Mouse (Mus musculus) right cerebral cortex, postnatal 14 days (tissue): ENCODE data around the gene Rhox4e.
"Not testable (repeated sequence)": the region's sequence is repeated elsewhere in the genome, so short reads cannot be mapped to it uniquely, and the experiment has no call there.

Source experiments
- DNase-seq: peaks from one replicate; pipeline ENCODE4 v3.0.0; 2022

Rhox4e gene

DNA sequence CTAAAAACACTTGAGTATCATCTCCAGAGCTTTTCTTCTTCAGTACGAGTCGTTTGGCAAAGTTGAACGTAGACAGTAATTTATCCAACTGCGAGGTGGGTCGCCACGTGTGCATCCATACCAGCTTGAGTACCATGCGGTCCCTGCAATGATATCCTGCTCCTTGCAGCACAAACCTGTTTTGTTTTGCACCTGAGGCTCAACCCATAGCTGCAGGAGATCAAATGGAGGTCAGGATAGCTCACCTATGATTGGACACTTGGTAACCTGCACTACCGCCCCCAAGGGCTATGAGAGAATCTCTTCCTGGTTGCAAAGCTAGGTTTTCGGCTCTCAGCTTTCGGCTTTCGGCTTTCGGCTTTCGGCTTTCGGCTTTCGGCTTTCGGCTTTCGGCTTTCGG, at the start of gene Rhox4e:
Gene Rhox4e, plus strand, starts transcription at position 301 of the 400 bp plus-strand sequence.
- not testable (repeated sequence) for DNase-seq

GRCm38 (mm10) chrX:37514059-37514458, 43.2 kb upstream of the Rhox4e start, which contains the start of gene Rhox4d:
TSS of gene Rhox4d (plus strand) at chrX:37514359.
- DNase-seq, result not testable (repeated sequence)

- not testable (repeated sequence) for DNase-seq
Observed at GRCm38 (mm10) chrX:37530152-37530551, 27.1 kb upstream of the Rhox4e start, which contains the start of gene Rhox2e. TSS of gene Rhox2e (plus strand) at chrX:37530452.

DNA sequence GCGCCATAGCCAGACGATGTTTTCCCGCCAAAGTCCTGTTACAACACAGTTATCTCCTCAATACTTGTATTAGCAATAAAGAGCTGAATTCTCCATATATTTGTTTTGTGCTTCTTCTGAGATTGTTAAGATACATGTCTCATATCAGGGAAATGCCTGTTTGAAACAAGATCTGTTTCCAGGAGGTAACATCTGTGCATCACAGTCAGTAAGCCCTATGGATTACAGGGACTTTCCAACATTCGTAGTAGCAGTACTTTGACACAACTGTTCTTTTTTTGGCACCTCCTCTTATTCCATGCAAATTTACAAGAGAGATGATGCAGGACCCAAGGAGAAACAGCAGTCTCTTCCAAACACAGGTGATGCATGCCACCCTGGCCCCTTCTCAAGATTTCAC, 15.5 kb upstream of the Rhox4e start, which contains the start of gene Rhox3e:
Gene Rhox3e, plus strand, starts transcription at position 301 of the 400 bp plus-strand sequence.
- DNase-seq, result not testable (repeated sequence)

DNA sequence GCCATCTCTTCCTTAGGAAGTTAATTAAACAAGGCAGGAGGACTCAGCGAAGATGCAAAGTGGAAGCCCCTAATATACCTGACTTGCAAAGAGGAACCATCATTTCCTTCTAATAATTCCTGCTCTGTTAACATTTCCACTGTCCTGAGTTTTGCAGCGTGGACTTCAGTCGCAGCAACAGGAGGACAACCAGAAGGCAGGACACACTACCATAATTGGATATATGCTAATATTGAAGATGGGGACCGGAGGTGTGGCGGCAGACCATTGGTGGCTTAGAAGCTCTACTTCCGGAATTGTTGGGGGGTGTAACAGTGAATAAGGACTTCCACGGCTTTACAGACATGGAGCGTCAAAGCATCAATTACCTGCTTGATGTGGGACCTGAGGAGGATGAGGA, 13.9 kb downstream of the Rhox4e start, which contains the start of gene Rhox2f:
Gene Rhox2f, plus strand, starts transcription at position 301 of the 400 bp plus-strand sequence.
- not testable (repeated sequence) for DNase-seq

DNA sequence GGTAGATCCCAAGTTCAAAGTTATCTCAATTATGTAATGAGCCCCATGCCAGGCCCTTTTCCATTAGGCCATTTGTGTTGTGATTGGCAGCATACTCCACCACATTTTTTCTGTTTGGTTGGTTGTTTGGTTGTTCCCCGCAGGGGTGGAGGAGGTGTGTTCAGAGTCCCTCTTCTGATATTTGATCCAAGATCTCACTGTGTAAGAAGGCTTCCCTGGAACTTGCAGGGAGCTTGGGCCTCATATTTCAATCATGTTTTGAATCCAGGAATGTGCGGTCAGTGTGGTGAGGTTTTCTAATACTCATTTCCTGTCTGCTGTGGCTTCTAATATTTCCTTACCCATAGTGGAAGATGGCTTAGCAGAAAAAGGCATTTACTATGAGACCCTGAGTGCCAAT, 15.4 kb downstream of the Rhox4e start:
- DNase-seq, result not testable (repeated sequence)

- not testable (repeated sequence) for DNase-seq
Observed at GRCm38 (mm10) chrX:37580692-37581091, 23.5 kb downstream of the Rhox4e start, which contains the start of gene Rhox3f. TSS of gene Rhox3f (plus strand) at chrX:37580992.

GRCm38 (mm10) chrX:37607604-37608003, 50.4 kb downstream of the Rhox4e start, which contains the start of gene Rhox4f:
TSS of gene Rhox4f (minus strand) at chrX:37607704.
- DNase-seq, result not testable (repeated sequence)
